Mouse (Mus musculus): ENCODE measurements around the gene Pdxk. TPM values are rescaled to one million over a fixed set of nuclear protein-coding genes. Genes with fewer than 3 reads are reported as not detected.

Pdxk gene
- polyA plus RNA-seq, 1 experiment from 2014 or later, result 24.0 TPM

DNA sequence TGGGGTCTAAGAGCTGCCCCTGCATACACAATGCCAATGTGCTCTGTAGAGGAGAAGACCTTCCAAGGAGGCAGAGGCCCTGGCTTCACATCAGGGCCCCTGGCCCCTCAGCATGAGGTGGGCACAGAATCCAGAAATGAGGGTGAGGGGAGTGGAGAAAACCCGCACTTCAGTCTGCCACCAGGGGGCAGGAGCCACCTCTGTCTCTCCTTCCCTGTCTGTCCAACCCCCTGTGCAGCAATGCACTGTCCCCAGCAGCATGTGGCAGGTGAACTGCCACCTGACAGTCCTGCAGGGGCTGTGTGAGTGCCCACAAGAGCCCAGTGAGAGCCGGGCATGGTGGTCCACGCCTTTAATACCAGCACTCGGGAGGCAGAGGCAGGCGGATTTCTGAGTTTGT is 25.2 kb downstream of the Pdxk start:
- Histone ChIP-seq H3K4me2 (ENCODE audit: low read length) (no peak overlapping the region), H3K4me3 (replicated peaks; ENCODE audit: low read depth, low read length) (no peak overlapping the region), H3K9ac (ENCODE audit: low read depth, low read length) (no peak overlapping the region), H3K9me3 (replicated peaks; ENCODE audit: low read length) (no peaks in the 10 kb centered on the region), H3K27me3 (ENCODE audit: insufficient read depth, low read length) (no peaks in the 10 kb centered on the region), H3K36me3 (ENCODE audit: insufficient read depth, low read length) (peaks cover 27% of the 10 kb centered on the region; the same call in 1 of the 2 replicates), H3K27ac (no peak overlapping the region), H3K4me1 (replicated peaks; ENCODE audit: insufficient read depth, low read length) (no peaks in the 10 kb centered on the region)
- ATAC-seq (replicated peaks; ENCODE audit: low FRiP score, low read depth) (no peak; the same call in 1 of the 2 replicates), DNase-seq (ENCODE audit: low spot score) (no peak)
- peak; percentile 68 for TF ChIP-seq CTCF (IDR thresholded peaks at IDR 0.05; ENCODE audit: low read depth)
- 63% methylated on average over 5 of the region's 5 CpGs for WGBS

GRCm38 (mm10) chr10:78438094-78438493 is 26.7 kb downstream of the Pdxk start:
- H3K4me2 ChIP-seq (ENCODE audit: low read length), result no peak overlapping the region
- no peaks in the 10 kb centered on the region for H3K27me3 ChIP-seq (ENCODE audit: insufficient read depth, low read length)
- H3K27ac ChIP-seq, result no peak overlapping the region
- H3K9me3 ChIP-seq (replicated peaks; ENCODE audit: low read length), result no peaks in the 10 kb centered on the region
- peak; percentile 95 for TF ChIP-seq CTCF (IDR thresholded peaks at IDR 0.05; ENCODE audit: low read depth)
- WGBS, result 10% methylated on average over 5 of the region's 5 CpGs
- no peaks in the 10 kb centered on the region for H3K4me1 ChIP-seq (replicated peaks; ENCODE audit: insufficient read depth, low read length)
- H3K4me3 ChIP-seq (replicated peaks; ENCODE audit: low read depth, low read length), result no peak overlapping the region
- ATAC-seq (replicated peaks; ENCODE audit: low FRiP score, low read depth) (no peak), DNase-seq (ENCODE audit: low spot score) (peak; percentile 64)
- H3K36me3 ChIP-seq (ENCODE audit: insufficient read depth, low read length), result peaks cover 17% of the 10 kb centered on the region; the same call in 1 of the 2 replicates
- no peak overlapping the region for H3K9ac ChIP-seq (ENCODE audit: low read depth, low read length)

DNA sequence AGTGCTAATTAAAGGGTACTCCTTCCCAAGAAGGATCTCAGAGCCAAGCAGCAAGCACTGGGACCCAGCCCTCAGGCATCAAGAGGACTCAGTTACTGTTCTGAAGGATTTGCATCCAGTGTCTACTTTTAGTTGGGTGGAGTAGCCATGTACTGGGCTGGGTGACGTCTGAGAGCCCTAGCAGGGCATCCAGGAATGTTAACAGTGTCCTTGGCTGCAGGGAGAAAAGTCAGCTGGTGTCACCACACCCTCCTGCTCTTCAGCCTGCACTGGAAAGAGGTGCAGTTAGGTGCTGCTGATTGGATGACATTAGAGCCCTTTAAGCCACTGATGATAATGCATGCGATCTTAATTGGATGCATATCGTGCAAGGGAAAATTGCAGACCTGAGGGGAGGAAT is 31.9 kb downstream of the Pdxk start:
- no peaks in the 10 kb centered on the region for H3K9me3 ChIP-seq (replicated peaks; ENCODE audit: low read length)
- 0 out of 2 replicates have a peak, but pooled peaks cover 6% of the 10 kb centered on the region for H3K36me3 ChIP-seq (ENCODE audit: insufficient read depth, low read length)
- H3K27ac ChIP-seq, result no peak overlapping the region
- no peak for TF ChIP-seq CTCF (IDR thresholded peaks at IDR 0.05; ENCODE audit: low read depth)
- H3K27me3 ChIP-seq (ENCODE audit: insufficient read depth, low read length), result no peaks in the 10 kb centered on the region
- no peak overlapping the region for H3K4me2 ChIP-seq (ENCODE audit: low read length)
- DNase-seq (ENCODE audit: low spot score) (no peak), ATAC-seq (replicated peaks; ENCODE audit: low FRiP score, low read depth) (no peak)
- no peak overlapping the region for H3K9ac ChIP-seq (ENCODE audit: low read depth, low read length)
- no peak overlapping the region for H3K4me3 ChIP-seq (replicated peaks; ENCODE audit: low read depth, low read length)
- H3K4me1 ChIP-seq (replicated peaks; ENCODE audit: insufficient read depth, low read length), result no peaks in the 10 kb centered on the region
- 62% methylated on average over 3 of the region's 3 CpGs for WGBS

GRCm38 (mm10) chr10:78429776-78430175 is 35.0 kb downstream of the Pdxk start:
- H3K4me2 ChIP-seq (ENCODE audit: low read length), result no peak overlapping the region
- H3K4me3 ChIP-seq (replicated peaks; ENCODE audit: low read depth, low read length), result no peak overlapping the region
- WGBS, result 92% methylated on average over 2 of the region's 2 CpGs
- no peak for TF ChIP-seq CTCF (IDR thresholded peaks at IDR 0.05; ENCODE audit: low read depth)
- no peak overlapping the region for H3K9ac ChIP-seq (ENCODE audit: low read depth, low read length)
- no peaks in the 10 kb centered on the region for H3K27me3 ChIP-seq (ENCODE audit: insufficient read depth, low read length)
- H3K36me3 ChIP-seq (ENCODE audit: insufficient read depth, low read length), result 0 out of 2 replicates have a peak, but pooled peaks cover 6% of the 10 kb centered on the region
- H3K9me3 ChIP-seq (replicated peaks; ENCODE audit: low read length), result no peaks in the 10 kb centered on the region
- DNase-seq (ENCODE audit: low spot score) (no peak), ATAC-seq (replicated peaks; ENCODE audit: low FRiP score, low read depth) (no peak)
- no peak overlapping the region for H3K27ac ChIP-seq
- H3K4me1 ChIP-seq (replicated peaks; ENCODE audit: insufficient read depth, low read length), result no peaks in the 10 kb centered on the region

DNA sequence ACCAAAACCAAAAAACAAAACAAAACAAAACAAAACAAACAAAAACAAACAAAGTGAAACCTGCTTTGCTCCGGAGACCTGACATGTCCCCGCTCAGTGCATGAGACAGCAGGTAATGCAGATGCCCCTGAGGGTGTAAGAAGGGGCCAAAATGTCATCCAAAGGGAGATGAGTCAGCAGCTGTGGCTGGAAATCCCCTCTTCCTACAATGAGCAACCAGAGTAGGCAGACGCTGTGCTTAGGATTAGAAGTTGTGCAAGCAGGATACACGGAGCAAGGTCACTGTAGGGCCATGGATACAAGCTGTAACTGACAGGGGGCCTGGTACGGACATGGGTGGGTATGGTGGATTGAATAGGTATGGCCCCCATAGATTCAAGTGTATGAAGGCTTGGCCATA is 35.6 kb downstream of the Pdxk start:
- 89% methylated on average over 5 of the region's 5 CpGs for WGBS
- Histone ChIP-seq H3K4me1 (replicated peaks; ENCODE audit: insufficient read depth, low read length) (no peaks in the 10 kb centered on the region), H3K4me3 (replicated peaks; ENCODE audit: low read depth, low read length) (no peak overlapping the region), H3K27me3 (ENCODE audit: insufficient read depth, low read length) (no peaks in the 10 kb centered on the region), H3K9ac (ENCODE audit: low read depth, low read length) (no peak overlapping the region), H3K9me3 (replicated peaks; ENCODE audit: low read length) (no peaks in the 10 kb centered on the region), H3K4me2 (ENCODE audit: low read length) (no peak overlapping the region), H3K27ac (no peak overlapping the region), H3K36me3 (ENCODE audit: insufficient read depth, low read length) (0 out of 2 replicates have a peak, but pooled peaks cover 6% of the 10 kb centered on the region)
- DNase-seq (ENCODE audit: low spot score), result no peak
- TF ChIP-seq CTCF (IDR thresholded peaks at IDR 0.05; ENCODE audit: low read depth), result no peak
- ATAC-seq (replicated peaks; ENCODE audit: low FRiP score, low read depth), result no peak

DNA sequence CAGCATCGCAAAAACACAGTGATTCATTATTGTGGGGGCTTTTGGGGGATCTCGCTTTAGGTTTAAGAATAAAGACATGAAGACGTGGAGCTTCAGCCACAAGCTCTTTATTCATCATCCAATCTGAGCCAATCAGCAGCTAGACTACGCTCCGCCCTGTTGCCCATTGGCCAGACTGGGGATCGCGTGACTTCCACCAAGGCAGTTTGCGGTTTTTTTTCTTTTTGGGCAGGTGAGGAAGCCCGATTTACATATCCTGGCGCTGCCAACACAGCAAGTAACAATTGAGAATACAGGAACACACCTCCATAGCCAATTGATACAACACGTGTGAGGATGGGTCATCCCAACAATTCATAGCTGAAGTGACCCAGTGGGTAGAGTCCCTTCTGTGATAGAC is 36.7 kb downstream of the Pdxk start:
- no peak for DNase-seq (ENCODE audit: low spot score)
- 0 out of 2 replicates have a peak, but pooled peaks cover 6% of the 10 kb centered on the region for H3K36me3 ChIP-seq (ENCODE audit: insufficient read depth, low read length)
- H3K27ac ChIP-seq, result no peak overlapping the region
- H3K4me2 ChIP-seq (ENCODE audit: low read length), result no peak overlapping the region
- no peaks in the 10 kb centered on the region for H3K27me3 ChIP-seq (ENCODE audit: insufficient read depth, low read length)
- no peaks in the 10 kb centered on the region for H3K9me3 ChIP-seq (replicated peaks; ENCODE audit: low read length)
- WGBS, result 95% methylated on average over 11 of the region's 11 CpGs
- H3K4me1 ChIP-seq (replicated peaks; ENCODE audit: insufficient read depth, low read length), result no peaks in the 10 kb centered on the region
- no peak overlapping the region for H3K9ac ChIP-seq (ENCODE audit: low read depth, low read length)
- no peak for ATAC-seq (replicated peaks; ENCODE audit: low FRiP score, low read depth)
- no peak overlapping the region for H3K4me3 ChIP-seq (replicated peaks; ENCODE audit: low read depth, low read length)
- no peak for TF ChIP-seq CTCF (IDR thresholded peaks at IDR 0.05; ENCODE audit: low read depth)

All from kidney, postnatal 0 days (tissue).